Mouse (Mus musculus) erythroblast, embryonic 14.5 days (primary cell): ENCODE data around the gene Rbl2. TPM values are rescaled to one million over a fixed set of nuclear protein-coding genes. Genes with fewer than 3 reads are reported as not detected.

ENCODE experiments used
- H3K27me3 ChIP-seq: 2 replicates; pipeline ENCODE4 v1.6.1; 2012; ENCODE audit warnings: inconsistent platforms; ENCODE audit not compliant: control insufficient read depth
- H3K36me3 ChIP-seq: 2 replicates; pipeline ENCODE4 v1.6.1; 2012; ENCODE audit warnings: mild to moderate bottlenecking, inconsistent platforms; ENCODE audit not compliant: control insufficient read depth
- H3K4me1 ChIP-seq: 2 replicates; pipeline ENCODE4 v1.6.1; 2012; ENCODE audit warnings: inconsistent platforms; ENCODE audit not compliant: control insufficient read depth
- H3K4me3 ChIP-seq: replicated peaks from 2 replicates; pipeline ENCODE3; 2012; ENCODE audit warnings: moderate library complexity, mild to moderate bottlenecking, inconsistent platforms
- H3K9me3 ChIP-seq: 2 replicates; pipeline ENCODE4 v1.6.1; 2012; ENCODE audit warnings: low read length, inconsistent platforms, mixed read lengths; ENCODE audit not compliant: control insufficient read depth
- GATA1 ChIP-seq: IDR thresholded peaks from 2 replicates; pipeline ENCODE4 v1.6.1; 2012; ENCODE audit warnings: low read length, inconsistent platforms, mixed read lengths
- TAL1 ChIP-seq: IDR thresholded peaks from 3 replicates; pipeline ENCODE4 v1.6.1; 2012; ENCODE audit warnings: low read length, inconsistent platforms, mixed read lengths
- polyA plus RNA-seq: library from polyadenylated mRNA; stranded (reverse); fragments of >175 nt; gene quantifications from 2 replicates; pipeline ENCODE4 v1.2.3, GENCODE M21; 2012

Rbl2 gene
- polyA plus RNA-seq, 1 experiment, result 0.13 TPM

DNA sequence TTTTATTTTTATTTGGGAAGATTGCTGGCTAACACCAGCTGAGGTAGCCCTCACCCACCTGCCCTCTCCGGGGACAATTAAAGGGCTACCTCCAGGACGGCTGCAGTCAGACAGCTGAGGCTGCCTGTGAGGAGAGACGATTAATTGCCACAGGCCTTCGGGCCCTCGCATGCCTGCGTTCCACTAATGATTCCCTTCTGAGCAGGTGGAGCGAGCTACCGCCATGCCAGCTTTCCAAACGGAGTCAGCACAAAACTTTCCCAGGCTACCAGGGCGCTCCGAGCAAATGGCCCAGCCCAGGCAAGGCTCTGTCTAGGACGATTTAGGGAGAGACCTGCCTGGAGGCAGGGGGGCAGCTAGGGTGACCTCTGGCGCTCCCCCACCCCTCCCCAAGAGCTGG, 101.7 kb downstream of the Rbl2 start:
- H3K9me3 ChIP-seq, result no peaks in the 10 kb centered on the region
- H3K27me3 ChIP-seq, result no peaks in the 10 kb centered on the region
- no peak for TF ChIP-seq GATA1
- TF ChIP-seq TAL1, result no peak
- H3K36me3 ChIP-seq, result no peaks in the 10 kb centered on the region
- no peaks in the 10 kb centered on the region for H3K4me1 ChIP-seq
- H3K4me3 ChIP-seq, result no peak overlapping the region

Other genes with a start within 250 kb of the Rbl2 start
- gene Chd9, start 241.7 kb upstream of the Rbl2 start, polyA plus RNA-seq, result 0.03 and 0.08 TPM in 2 replicates
- gene Aktip, start 129.9 kb downstream of the Rbl2 start, polyA plus RNA-seq, result not detected in 2 replicates
- gene Rpgrip1l, start 243.2 kb downstream of the Rbl2 start, polyA plus RNA-seq, result 0.02 and 0.03 TPM in 2 replicates
- gene Fto, start 243.5 kb downstream of the Rbl2 start, polyA plus RNA-seq, result 0.29 and 0.33 TPM in 2 replicates